ENCODE assay signal across 34 mouse cellular contexts in genomic region chr1:99872344-99872743, GRCm38 (mm10).
"Had no signal": no experiment of that assay in that cellular context is flagged by ENCODE, and none has a peak within 500 bp of the region (broad histone marks: within the 10 kb centered on the region; RNA-seq: fewer than 3 reads in every experiment).

No protein-coding gene starts in this region.

- DNase-seq: heart, postnatal 10 days; heart, postnatal 14 days; heart, postnatal 36 days; heart, postnatal 4 days; kidney, adult 11 months; kidney, adult 18-20 months; kidney, adult 2 months; kidney, adult 8-10 months; kidney, adult 9 months; kidney, postnatal 10 days; kidney, postnatal 14 days; kidney, postnatal 25 days; kidney, postnatal 36 days; kidney, postnatal 4 days; layer of hippocampus, adult 9-11 months; layer of hippocampus, postnatal 36 days had no signal

- H3K4me3 ChIP-seq: heart, embryonic 12.5 days; heart, embryonic 13.5 days; heart, embryonic 15.5 days; hindbrain, embryonic 10.5 days; hindbrain, embryonic 12.5 days; hindbrain, embryonic 13.5 days; hindbrain, embryonic 15.5 days; intestine, embryonic 15.5 days; kidney, embryonic 15.5 days; layer of hippocampus, adult 2 months; left cerebral cortex, adult 2 months had no signal

- ATAC-seq: hindbrain, embryonic 16.5 days; hindbrain, postnatal 0 days; inflammation-experienced regulatory T-cells, adult 6 months; intestine, embryonic 15.5 days; intestine, embryonic 16.5 days; intestine, postnatal 0 days had no signal

- H3K27ac ChIP-seq: heart, embryonic 13.5 days; heart, embryonic 15.5 days; hindbrain, embryonic 10.5 days; hindbrain, embryonic 12.5 days; hindbrain, embryonic 13.5 days; hindbrain, embryonic 14.5 days; hindbrain, embryonic 15.5 days; hindbrain, postnatal 0 days; intestine, embryonic 15.5 days; kidney, embryonic 15.5 days; kidney, postnatal 0 days; layer of hippocampus, adult 2 months; left cerebral cortex, adult 2 months had no signal

- H3K4me1 ChIP-seq: heart, embryonic 12.5 days; heart, embryonic 13.5 days; heart, embryonic 15.5 days; hindbrain, embryonic 10.5 days; hindbrain, embryonic 12.5 days; hindbrain, embryonic 13.5 days; hindbrain, embryonic 15.5 days; intestine, embryonic 15.5 days; kidney, embryonic 15.5 days had no signal
